Mouse (Mus musculus) spleen, postnatal 10 days (tissue): Measurements from ENCODE around the gene Clmn.

Source experiments
- DNase-seq, 2 experiments: peaks; one replicate each; pipeline ENCODE4 v3.0.0; 2021 to 2022; ENCODE audit warnings: low spot score in 2 of 2

Gene Clmn

GRCm38 (mm10) chr12:104864439-104865165 is at the start of gene Clmn:
Clmn (minus strand) TSS chr12:104865076.
- no peak for DNase-seq

- no peak for DNase-seq
These were observed 48.1 kb upstream of the Clmn start for GRCm38 (mm10) chr12:104912990-104913389.

GRCm38 (mm10) chr12:104912281-104912933 is 47.5 kb upstream of the Clmn start:
- DNase-seq, result no peak

GRCm38 (mm10) chr12:104909750-104910149 is 44.9 kb upstream of the Clmn start:
- DNase-seq, result no peak

- no peak for DNase-seq
These were observed 44.1 kb upstream of the Clmn start for GRCm38 (mm10) chr12:104908986-104909385.

- DNase-seq, result no peak
These were observed 43.3 kb upstream of the Clmn start for GRCm38 (mm10) chr12:104908024-104908781.

- DNase-seq, result no peak
These were observed 42.3 kb upstream of the Clmn start for GRCm38 (mm10) chr12:104907133-104907532.

GRCm38 (mm10) chr12:104904138-104904537 is 39.3 kb upstream of the Clmn start:
- DNase-seq, result no peak

GRCm38 (mm10) chr12:104902392-104903053 is 37.6 kb upstream of the Clmn start:
- no peak for DNase-seq

- no peak for DNase-seq
These were observed 36.4 kb upstream of the Clmn start for GRCm38 (mm10) chr12:104901320-104901719.

GRCm38 (mm10) chr12:104899835-104900234 is 35.0 kb upstream of the Clmn start:
- DNase-seq, result no peak

GRCm38 (mm10) chr12:104899161-104899560 is 34.3 kb upstream of the Clmn start:
- DNase-seq, result no peak

- peak in 1 of 2 experiments; percentile 27 for DNase-seq
These were observed 33.8 kb upstream of the Clmn start for GRCm38 (mm10) chr12:104898718-104899117.

GRCm38 (mm10) chr12:104897051-104897618 is 32.3 kb upstream of the Clmn start:
- DNase-seq, result no peak

GRCm38 (mm10) chr12:104896640-104897039 is 31.8 kb upstream of the Clmn start:
- DNase-seq, result no peak

GRCm38 (mm10) chr12:104892245-104892644 is 27.4 kb upstream of the Clmn start:
- DNase-seq, result no peak

- no peak for DNase-seq
These were observed 25.2 kb upstream of the Clmn start for GRCm38 (mm10) chr12:104890066-104890465.

GRCm38 (mm10) chr12:104886104-104886503 is 21.2 kb upstream of the Clmn start:
- no peak for DNase-seq

GRCm38 (mm10) chr12:104882533-104882932 is 17.7 kb upstream of the Clmn start:
- DNase-seq, result no peak

- DNase-seq, result no peak
These were observed 17.2 kb upstream of the Clmn start for GRCm38 (mm10) chr12:104882061-104882460.

GRCm38 (mm10) chr12:104881518-104882060 is 16.7 kb upstream of the Clmn start:
- DNase-seq, result no peak
